Mouse (Mus musculus): ENCODE measurements around the gene Fam186b. TPM values are rescaled to one million over a fixed set of nuclear protein-coding genes. Genes with fewer than 3 reads are reported as not detected.

Fam186b gene
- polyA plus RNA-seq, 1 experiment from 2014 or later = 0.62 TPM

GRCm38 (mm10) chr15:99285189-99285535 lies 10.5 kb downstream of the Fam186b start:
- WGBS = 59% methylated on average over 8 of the region's 8 CpGs
- no peaks in the 10 kb centered on the region for H3K36me3 ChIP-seq (replicated peaks)
- no peak overlapping the region for H3K27ac ChIP-seq
- ATAC-seq (replicated peaks) = no peak
- no peaks in the 10 kb centered on the region for H3K9me3 ChIP-seq
- no peak overlapping the region for H3K4me2 ChIP-seq
- no peak overlapping the region for H3K4me3 ChIP-seq
- H3K27me3 ChIP-seq (replicated peaks) = no peaks in the 10 kb centered on the region
- H3K9ac ChIP-seq = no peak overlapping the region
- H3K4me1 ChIP-seq = no peaks in the 10 kb centered on the region

- Histone ChIP-seq H3K4me3 (no peak overlapping the region), H3K27me3 (replicated peaks) (no peaks in the 10 kb centered on the region), H3K4me1 (no peaks in the 10 kb centered on the region), H3K4me2 (no peak overlapping the region), H3K9me3 (no peaks in the 10 kb centered on the region), H3K27ac (no peak overlapping the region), H3K9ac (no peak overlapping the region), H3K36me3 (replicated peaks) (no peaks in the 10 kb centered on the region)
- no peak for ATAC-seq (replicated peaks)
- WGBS = 48% methylated on average over 14 of the region's 14 CpGs
Measured at GRCm38 (mm10) chr15:99284527-99285188, 11.0 kb downstream of the Fam186b start.

- H3K4me2 ChIP-seq = no peak overlapping the region
- 67% methylated on average over 10 of the region's 10 CpGs for WGBS
- no peak for ATAC-seq (replicated peaks)
- H3K36me3 ChIP-seq (replicated peaks) = no peaks in the 10 kb centered on the region
- no peaks in the 10 kb centered on the region for H3K9me3 ChIP-seq
- H3K27me3 ChIP-seq (replicated peaks) = no peaks in the 10 kb centered on the region
- H3K9ac ChIP-seq = no peak overlapping the region
- H3K4me3 ChIP-seq = no peak overlapping the region
- H3K4me1 ChIP-seq = no peaks in the 10 kb centered on the region
- H3K27ac ChIP-seq = no peak overlapping the region
Measured at GRCm38 (mm10) chr15:99283456-99283855, 12.2 kb downstream of the Fam186b start.

GRCm38 (mm10) chr15:99278271-99278670 lies 17.4 kb downstream of the Fam186b start:
- Histone ChIP-seq H3K27me3 (replicated peaks) (no peaks in the 10 kb centered on the region), H3K9ac (no peak overlapping the region), H3K4me2 (no peak overlapping the region), H3K4me3 (no peak overlapping the region), H3K36me3 (replicated peaks) (no peaks in the 10 kb centered on the region), H3K4me1 (no peaks in the 10 kb centered on the region), H3K27ac (no peak overlapping the region), H3K9me3 (no peaks in the 10 kb centered on the region)
- no peak for ATAC-seq (replicated peaks)
- 84% methylated on average over 7 of the region's 7 CpGs for WGBS

- Histone ChIP-seq H3K27me3 (replicated peaks) (no peaks in the 10 kb centered on the region), H3K4me3 (no peak overlapping the region), H3K9me3 (no peaks in the 10 kb centered on the region), H3K4me1 (no peaks in the 10 kb centered on the region), H3K27ac (no peak overlapping the region), H3K9ac (no peak overlapping the region), H3K4me2 (no peak overlapping the region), H3K36me3 (replicated peaks) (no peaks in the 10 kb centered on the region)
- ATAC-seq (replicated peaks) = no peak
- WGBS = 88% methylated on average over 8 of the region's 8 CpGs
Measured at GRCm38 (mm10) chr15:99276095-99276494, 19.6 kb downstream of the Fam186b start.

DNA sequence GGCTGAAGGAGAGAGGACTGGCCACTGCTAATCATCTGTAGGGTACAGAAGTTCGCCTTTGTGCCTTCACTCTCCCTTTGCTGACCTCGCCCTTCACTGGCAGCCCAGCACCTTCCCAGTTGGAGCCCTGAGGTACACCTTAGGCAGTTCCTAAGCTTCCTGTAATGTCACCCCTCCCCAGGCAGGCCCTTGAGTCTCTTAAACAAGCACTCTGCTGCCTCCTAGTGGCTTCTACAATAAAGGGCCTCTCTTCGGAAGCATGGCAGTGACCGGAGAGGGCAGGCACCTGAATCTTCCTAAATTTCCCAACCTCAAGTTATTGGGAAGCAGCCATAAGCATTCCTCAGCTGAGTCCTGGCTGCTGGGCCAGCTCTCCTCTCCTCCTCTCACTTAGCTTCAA lies 30.0 kb downstream of the Fam186b start:
- Histone ChIP-seq H3K27ac (no peak overlapping the region), H3K4me1 (no peaks in the 10 kb centered on the region), H3K4me2 (no peak overlapping the region), H3K4me3 (no peak overlapping the region), H3K27me3 (replicated peaks) (no peaks in the 10 kb centered on the region), H3K9ac (no peak overlapping the region), H3K9me3 (no peaks in the 10 kb centered on the region), H3K36me3 (replicated peaks) (no peaks in the 10 kb centered on the region)
- WGBS = 24% methylated on average over 4 of the region's 4 CpGs
- ATAC-seq (replicated peaks) = no peak

- no peaks in the 10 kb centered on the region for H3K27me3 ChIP-seq (replicated peaks)
- H3K9me3 ChIP-seq = no peaks in the 10 kb centered on the region
- H3K27ac ChIP-seq = no peak overlapping the region
- no peak overlapping the region for H3K4me3 ChIP-seq
- no peak for ATAC-seq (replicated peaks)
- no peak overlapping the region for H3K4me2 ChIP-seq
- no peak overlapping the region for H3K9ac ChIP-seq
- H3K36me3 ChIP-seq (replicated peaks) = no peaks in the 10 kb centered on the region
- WGBS = 85% methylated on average over 2 of the region's 2 CpGs
- peaks cover 8% of the 10 kb centered on the region for H3K4me1 ChIP-seq
Measured at GRCm38 (mm10) chr15:99264363-99264762, 31.3 kb downstream of the Fam186b start.

DNA sequence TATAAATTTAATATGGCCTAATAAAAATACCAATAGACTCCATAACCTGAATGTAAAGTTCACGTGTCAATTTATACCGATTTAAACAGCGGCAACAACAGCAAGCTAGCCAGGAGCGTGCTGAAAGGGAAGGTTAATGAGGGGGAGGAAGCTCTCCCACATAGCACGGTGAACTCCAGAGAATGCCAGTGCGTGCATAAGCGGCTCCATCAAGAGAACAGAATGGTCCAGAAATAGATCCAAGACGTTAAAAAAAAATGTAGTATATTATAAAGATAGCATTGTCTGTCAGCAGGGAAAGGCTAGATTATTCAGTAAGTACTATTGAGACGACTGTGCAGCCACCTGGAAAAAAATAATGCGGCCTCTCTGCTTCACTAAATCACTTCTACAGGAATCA lies 33.0 kb downstream of the Fam186b start:
- no peak for ATAC-seq (replicated peaks)
- 0 out of 2 replicates have a peak, but pooled peaks cover under 1% of the 10 kb centered on the region for H3K27me3 ChIP-seq (replicated peaks)
- 52% methylated on average over 10 of the region's 10 CpGs for WGBS
- H3K4me1 ChIP-seq = peaks cover 10% of the 10 kb centered on the region
- H3K4me2 ChIP-seq = no peak overlapping the region
- H3K9me3 ChIP-seq = no peaks in the 10 kb centered on the region
- H3K27ac ChIP-seq = no peak overlapping the region
- H3K36me3 ChIP-seq (replicated peaks) = no peaks in the 10 kb centered on the region
- H3K4me3 ChIP-seq = no peak overlapping the region
- no peak overlapping the region for H3K9ac ChIP-seq

GRCm38 (mm10) chr15:99259730-99260252 lies 35.9 kb downstream of the Fam186b start:
- no peaks in the 10 kb centered on the region for H3K36me3 ChIP-seq (replicated peaks)
- 0 out of 2 replicates have a peak, but pooled peaks have one; percentile 37 for ATAC-seq (replicated peaks)
- no peak overlapping the region for H3K9ac ChIP-seq
- peak overlapping the region; percentile 56; the same call in 1 of the 2 replicates for H3K27ac ChIP-seq
- peak overlapping the region; percentile 46 for H3K4me2 ChIP-seq
- WGBS = under 1% methylated on average over 8 of the region's 10 CpGs
- 0 out of 2 replicates have a peak, but pooled peaks cover 2% of the 10 kb centered on the region for H3K27me3 ChIP-seq (replicated peaks)
- no peaks in the 10 kb centered on the region for H3K9me3 ChIP-seq
- H3K4me1 ChIP-seq = peaks cover 10% of the 10 kb centered on the region
- peak overlapping the region; percentile 20 for H3K4me3 ChIP-seq

DNA sequence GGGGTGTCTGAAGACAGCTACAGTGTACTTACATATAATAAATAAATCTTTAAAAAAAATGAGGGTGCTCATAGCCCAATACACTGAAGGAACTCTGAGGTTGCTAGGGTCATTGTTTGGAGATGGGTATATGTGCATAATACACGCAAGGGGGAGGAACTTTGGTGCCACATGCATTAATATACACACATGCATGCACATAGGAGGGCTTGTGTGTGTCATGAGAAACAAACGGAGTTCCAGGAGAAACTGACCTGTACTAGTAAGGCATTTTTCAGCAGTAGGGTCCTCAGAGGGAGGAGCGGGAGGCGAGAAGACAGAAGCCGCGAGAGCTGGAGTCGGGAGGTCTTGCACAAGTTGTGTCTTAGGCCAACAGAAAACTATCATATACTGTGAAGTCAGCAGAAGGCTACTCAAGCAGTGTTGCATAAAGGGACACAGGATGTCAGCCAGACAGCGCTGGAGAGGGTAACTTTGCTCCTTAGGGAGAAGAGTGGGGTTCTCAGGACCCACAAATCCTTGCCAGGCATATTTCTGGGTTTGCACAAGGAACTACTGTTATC lies 36.4 kb downstream of the Fam186b start:
- Histone ChIP-seq H3K27me3 (replicated peaks) (0 out of 2 replicates have a peak, but pooled peaks cover 2% of the 10 kb centered on the region), H3K27ac (0 out of 2 replicates have a peak overlapping the region, but pooled peaks have one; percentile 29), H3K36me3 (replicated peaks) (no peaks in the 10 kb centered on the region), H3K4me2 (peak overlapping the region; percentile 46), H3K4me1 (peaks cover 10% of the 10 kb centered on the region), H3K9ac (no peak overlapping the region), H3K4me3 (peak overlapping the region; percentile 20), H3K9me3 (no peaks in the 10 kb centered on the region)
- 0 out of 2 replicates have a peak, but pooled peaks have one; percentile 20 for ATAC-seq (replicated peaks)
- 64% methylated on average over 8 of the region's 8 CpGs for WGBS

DNA sequence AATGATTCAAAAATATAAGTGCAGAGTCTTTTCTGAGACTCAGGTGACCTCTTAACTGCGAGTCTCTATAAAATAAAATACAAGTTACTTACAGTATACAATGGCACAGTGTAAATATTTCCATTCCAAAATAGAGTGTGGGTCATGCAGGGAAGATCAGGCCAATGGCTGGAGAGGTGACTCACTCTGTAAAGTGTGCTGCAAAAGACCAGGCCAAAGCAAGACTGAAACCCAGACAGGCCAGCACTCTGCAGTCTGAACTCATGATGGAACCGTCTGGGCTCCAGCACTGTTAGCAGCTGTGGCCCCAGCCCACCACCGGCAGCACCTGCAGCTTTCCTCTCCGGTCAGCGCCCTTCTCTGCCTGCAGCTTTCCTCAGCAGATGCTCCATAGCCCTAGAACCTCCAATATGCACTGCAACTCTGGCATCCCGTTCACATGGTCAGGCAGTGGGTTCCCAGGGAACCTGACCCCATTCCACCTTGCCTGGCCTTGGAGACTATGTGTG lies 40.4 kb downstream of the Fam186b start:
- Histone ChIP-seq H3K9me3 (no peaks in the 10 kb centered on the region), H3K4me3 (no peak overlapping the region), H3K9ac (no peak overlapping the region), H3K27ac (no peak overlapping the region), H3K4me2 (no peak overlapping the region), H3K27me3 (replicated peaks) (0 out of 2 replicates have a peak, but pooled peaks cover 2% of the 10 kb centered on the region), H3K36me3 (replicated peaks) (no peaks in the 10 kb centered on the region), H3K4me1 (peaks cover 30% of the 10 kb centered on the region)
- 90% methylated on average over 6 of the region's 6 CpGs for WGBS
- ATAC-seq (replicated peaks) = no peak

DNA sequence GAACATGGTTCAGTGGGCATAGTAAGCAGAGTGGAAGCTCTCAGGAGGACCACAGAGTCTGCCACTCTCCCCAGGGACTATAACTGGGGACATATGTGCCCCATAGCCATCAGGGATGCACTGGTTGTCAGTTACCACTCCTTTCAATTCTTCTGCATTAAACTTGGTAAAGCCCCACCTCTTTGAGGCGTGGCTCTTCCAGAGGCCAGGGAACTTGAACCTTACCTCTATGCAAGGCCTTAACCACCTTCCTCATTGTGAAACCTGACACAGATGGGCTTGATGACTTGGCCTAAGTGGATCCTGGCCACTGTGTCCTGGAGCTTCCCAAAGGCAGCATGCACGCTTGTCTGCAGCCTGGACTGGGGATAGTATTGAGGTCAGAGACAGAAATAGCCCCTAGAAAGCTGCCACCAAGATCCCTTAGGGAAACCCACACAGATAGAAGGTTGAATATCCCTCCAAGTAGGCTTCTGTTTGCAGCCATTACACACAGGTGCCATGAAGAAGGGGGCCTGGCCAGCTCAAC lies 41.1 kb downstream of the Fam186b start:
- 90% methylated on average over 2 of the region's 2 CpGs for WGBS
- no peak overlapping the region for H3K27ac ChIP-seq
- H3K27me3 ChIP-seq (replicated peaks) = 0 out of 2 replicates have a peak, but pooled peaks cover 2% of the 10 kb centered on the region
- no peaks in the 10 kb centered on the region for H3K36me3 ChIP-seq (replicated peaks)
- H3K9me3 ChIP-seq = no peaks in the 10 kb centered on the region
- no peak overlapping the region for H3K4me2 ChIP-seq
- H3K4me1 ChIP-seq = peaks cover 29% of the 10 kb centered on the region
- no peak overlapping the region for H3K4me3 ChIP-seq
- H3K9ac ChIP-seq = no peak overlapping the region
- no peak for ATAC-seq (replicated peaks)
